In genomic region chr9:54530836-54531235, GRCm38 (mm10) we compare ENCODE assay signal across 24 mouse cellular contexts. TPM values are rescaled to one million over a fixed set of nuclear protein-coding genes. Genes with fewer than 3 reads are reported as not detected.
A peak's percentile ranks its signal among the peaks of the same experiment; 100 is the strongest.
DNase-seq lines count a peak whose midpoint lies in the region; ATAC-seq and TF ChIP-seq lines count a peak whose summit lies in the region.
"Had no signal": no experiment of that assay in that cellular context is flagged by ENCODE, and none has a peak within 500 bp of the region (broad histone marks: within the 10 kb centered on the region; RNA-seq: fewer than 3 reads in every experiment).

No protein-coding gene starts in this region.

- ATAC-seq in frontal cortex, adult (ENCODE audit: low TSS enrichment): 0 out of 2 replicates have a peak, but pooled peaks have one; percentile 18
- no peak for ATAC-seq in hindbrain, embryonic 16.5 days
- ATAC-seq: activated CD4-positive, CD25-positive, alpha-beta regulatory T cell, adult 4 months; forebrain, embryonic 13.5 days; forebrain, embryonic 16.5 days; Patski had no signal

- WGBS in hindbrain, embryonic 16.5 days: 93% methylated on average over 6 of the region's 6 CpGs

- no peak for TF ChIP-seq RAD21 in CH12.LX (IDR thresholded peaks at IDR 0.05; ENCODE audit: low read depth, low read length)

- no peak for DNase-seq in frontal cortex, postnatal 10 days (ENCODE audit: low spot score in 2 of 2)
- DNase-seq in CH12.LX (ENCODE audit: extremely low read depth): no peak
- DNase-seq in brain, adult 2 months (ENCODE audit: low read depth, low spot score): peak; percentile 39
- no peak for DNase-seq in right cerebral cortex, adult 18-20 months
- DNase-seq: adrenal gland, adult 8-10 months; adrenal gland, postnatal 14 days; adrenal gland, postnatal 36 days; cerebellum, adult 11-12 months; cerebellum, adult 2 months; cerebellum, adult 9-10 months; cerebellum, postnatal 10 days; cerebellum, postnatal 25 days had no signal

- no peak overlapping the region for H3K9ac ChIP-seq in CH12.LX (ENCODE audit: insufficient read depth, low read depth)
- no peak overlapping the region for H3K9ac ChIP-seq in hindbrain, embryonic 16.5 days (ENCODE audit: low read depth, low read length)
- H3K9ac ChIP-seq: embryonic facial prominence, embryonic 12.5 days; forebrain, embryonic 13.5 days had no signal

- dilution Hi-C loops in CH12.LX (cut with MboI; ENCODE audit: extremely low pct_ligation_motif_present, extremely low pct_unique_long_range_greater_than_20kb, low sequenced_read_pairs): no loop called here

- no peaks in the 10 kb centered on the region for H3K36me3 ChIP-seq in CH12.LX (replicated peaks in 1 of 2; ENCODE audit: control insufficient read depth in 1 of 2, insufficient read depth in 1 of 2, low read length in 1 of 2)
- no peaks in the 10 kb centered on the region for H3K36me3 ChIP-seq in hindbrain, embryonic 16.5 days (ENCODE audit: control insufficient read depth, insufficient read depth, low read length)
- H3K36me3 ChIP-seq: embryonic facial prominence, embryonic 10.5 days; embryonic facial prominence, embryonic 12.5 days; G1E had no signal

- in situ Hi-C loops in CH12.LX (cut with MboI; ENCODE audit: low pct_ligation_motif_present, low pct_unique_long_range_greater_than_20kb, low sequenced_read_pairs): no loop called here

- no peak overlapping the region for H3K4me3 ChIP-seq in CH12.LX (replicated peaks in 1 of 3; ENCODE audit: low read depth in 2 of 3, low read length in 2 of 3, poor library complexity in 1 of 3)
- no peak overlapping the region for H3K4me3 ChIP-seq in hindbrain, embryonic 16.5 days (ENCODE audit: low read length)
- H3K4me3 ChIP-seq: embryonic facial prominence, embryonic 10.5 days; embryonic facial prominence, embryonic 12.5 days; forebrain, embryonic 13.5 days had no signal

- TF ChIP-seq EP300 in CH12.LX (IDR thresholded peaks at IDR 0.05; ENCODE audit: low read length): no peak

- no peaks in the 10 kb centered on the region for H3K9me3 ChIP-seq in CH12.LX (replicated peaks; ENCODE audit: low read length)
- H3K9me3 ChIP-seq in hindbrain, embryonic 16.5 days (ENCODE audit: control insufficient read depth, low read length): no peaks in the 10 kb centered on the region
- H3K9me3 ChIP-seq: embryonic facial prominence, embryonic 10.5 days; embryonic facial prominence, embryonic 12.5 days; forebrain, embryonic 13.5 days; G1E had no signal

- no peak for TF ChIP-seq CTCF in CH12.LX (conservative IDR thresholded peaks at IDR 0.05 in 1 of 2, IDR thresholded peaks at IDR 0.05 in 1 of 2; ENCODE audit: low read depth in 2 of 2, low read length in 2 of 2)

- H3K27me3 ChIP-seq in CH12.LX (replicated peaks): no peaks in the 10 kb centered on the region
- H3K27me3 ChIP-seq in hindbrain, embryonic 16.5 days (replicated peaks; ENCODE audit: control insufficient read depth, insufficient read depth, low read length): no peaks in the 10 kb centered on the region
- H3K27me3 ChIP-seq: embryonic facial prominence, embryonic 12.5 days; forebrain, embryonic 13.5 days; Patski had no signal

- H3K4me1 ChIP-seq in CH12.LX (ENCODE audit: control insufficient read depth in 1 of 2, insufficient read depth in 2 of 2): peaks cover 13 to 74% of the 10 kb centered on the region in 2 experiments
- peaks cover 6% of the 10 kb centered on the region; the same call in 1 of the 2 replicates for H3K4me1 ChIP-seq in hindbrain, embryonic 16.5 days (ENCODE audit: control insufficient read depth, insufficient read depth, low read depth, low read length)

- no peak overlapping the region for H3K27ac ChIP-seq in CH12.LX (ENCODE audit: insufficient read depth, low read depth)
- no peak overlapping the region for H3K27ac ChIP-seq in hindbrain, embryonic 16.5 days (ENCODE audit: low read depth, low read length)
- H3K27ac ChIP-seq: embryonic facial prominence, embryonic 10.5 days; embryonic facial prominence, embryonic 12.5 days; forebrain, embryonic 13.5 days had no signal

- no peaks in the 10 kb centered on the region for H3K79me2 ChIP-seq in CH12.LX (replicated peaks; ENCODE audit: control insufficient read depth, extremely low read depth, insufficient read depth, poor library complexity, severe bottlenecking)

- TF ChIP-seq POLR2A in CH12.LX (IDR thresholded peaks at IDR 0.05; ENCODE audit: low read depth, low read length): no peak

- H3K4me2 ChIP-seq in CH12.LX (ENCODE audit: insufficient read depth, low read depth, poor library complexity, severe bottlenecking): no peak overlapping the region
- H3K4me2 ChIP-seq in hindbrain, embryonic 16.5 days (ENCODE audit: low read length): no peak overlapping the region
- H3K4me2 ChIP-seq: embryonic facial prominence, embryonic 12.5 days; forebrain, embryonic 13.5 days had no signal

TF ChIP-seq in CH12.LX, 34 proteins besides CTCF, POLR2A, EP300 and RAD21:
- TF ChIP-seq BHLHE40 (IDR thresholded peaks at IDR 0.05; ENCODE audit: low read depth, low read length) (peak; percentile 11; the same call in 1 of the 2 replicates), TCF12 (IDR thresholded peaks at IDR 0.05; ENCODE audit: low read depth, low read length) (no peak)

RNA-seq across cellular contexts. Expression of gene Sh2d7, which starts 7.9 kb away (rescaled TPM):
- total RNA-seq in CH12.LX (2012; rRNA removed): 0.81 and 0.84 TPM in 2 replicates
- total RNA-seq in CH12.LX (2014; rRNA removed): 0.83 and 0.90 TPM in 2 replicates
- polyA plus RNA-seq in CH12.LX (2012; ENCODE audit: insufficient read length, low read depth): 0.52 and 0.56 TPM in 2 replicates
- 0.05 TPM in 1 of 2 replicates, not detected in the other for polyA plus RNA-seq in hindbrain, embryonic 16.5 days (2015; fragmentation: Nextera tagmentation; extraction: Ambion mirVana)
- total RNA-seq: adrenal gland, adult 18-20 months; adrenal gland, adult 8-10 months; adrenal gland, postnatal 14 days; adrenal gland, postnatal 36 days had no signal
- polyA plus RNA-seq: activated CD4-positive, CD25-positive, alpha-beta regulatory T cell, adult 4 months; cerebellum, adult 2 months; embryonic facial prominence, embryonic 10.5 days; embryonic facial prominence, embryonic 14.5 days; forebrain, embryonic 11.5 days; G1E had no signal

RNA-seq across cellular contexts. Expression of gene Cib2, which starts 29.2 kb away (rescaled TPM):
- total RNA-seq in CH12.LX (2012; rRNA removed) (2.0 and 2.1 TPM in 2 replicates), CH12.LX (2014; rRNA removed) (3.3 and 3.4 TPM in 2 replicates)
- 2.3 and 3.5 TPM in 2 replicates for polyA plus RNA-seq in CH12.LX (2012; ENCODE audit: insufficient read length, low read depth)
- 61.7 and 78.6 TPM in 2 replicates for polyA plus RNA-seq in hindbrain, embryonic 16.5 days (2015; fragmentation: Nextera tagmentation; extraction: Ambion mirVana)
- total RNA-seq: G1E had no signal

RNA-seq across cellular contexts. Expression of gene Dmxl2, which starts 29.4 kb away (rescaled TPM):
- total RNA-seq in CH12.LX (2012; rRNA removed) (20.1 and 23.7 TPM in 2 replicates), CH12.LX (2014; rRNA removed) (21.8 and 24.2 TPM in 2 replicates)
- polyA plus RNA-seq in CH12.LX (2012; ENCODE audit: insufficient read length, low read depth): 22.5 and 26.6 TPM in 2 replicates
- 52.8 and 65.4 TPM in 2 replicates for polyA plus RNA-seq in hindbrain, embryonic 16.5 days (2015; fragmentation: Nextera tagmentation; extraction: Ambion mirVana)
- polyA plus RNA-seq: G1E had no signal

RNA-seq across cellular contexts. Expression of gene Idh3a, which starts 55.3 kb away (rescaled TPM):
- total RNA-seq in CH12.LX (2012; rRNA removed) (102 and 135 TPM in 2 replicates), CH12.LX (2014; rRNA removed) (192 and 198 TPM in 2 replicates)
- polyA plus RNA-seq in CH12.LX (2012; ENCODE audit: insufficient read length, low read depth): 178 and 186 TPM in 2 replicates
- 164 and 191 TPM in 2 replicates for polyA plus RNA-seq in hindbrain, embryonic 16.5 days (2015; fragmentation: Nextera tagmentation; extraction: Ambion mirVana)

Comparison
In these comparisons a context has a peak if more than half of its experiments do, and no peak if none do; other contexts are left out.
1. RNA of gene Cib2, which starts 29.2 kb away (polyA plus RNA-seq): 61.7 to 78.6 TPM in hindbrain, embryonic 16.5 days; 2.3 to 3.5 TPM in CH12.LX; every median in the first group is over 10 times any median in the second.